Comparison of ENCODE assay signal across 16 mouse cellular contexts in the genomic region with DNA sequence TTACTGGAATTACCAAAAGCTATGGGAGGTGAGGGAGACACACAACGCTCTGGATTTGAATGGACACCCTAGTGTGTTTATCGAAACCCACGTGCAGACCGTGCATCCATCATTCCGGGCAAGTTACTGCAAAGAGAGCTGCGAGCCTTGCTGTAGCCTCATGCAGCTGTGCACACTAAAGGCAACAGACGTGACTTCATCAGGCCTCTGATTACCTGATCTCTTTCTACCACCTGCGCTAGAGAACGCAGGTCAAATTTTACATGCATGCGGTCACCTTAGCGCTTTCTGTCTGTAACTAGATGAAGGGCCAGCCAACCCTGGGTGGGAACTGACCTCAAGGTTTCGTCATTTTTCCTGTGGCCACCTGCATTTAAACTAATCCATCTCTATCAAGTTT.
"Had no signal": no experiment of that assay in that cellular context is flagged by ENCODE, and none has a peak within 500 bp of the region (broad histone marks: within the 10 kb centered on the region; RNA-seq: fewer than 3 reads in every experiment).

No protein-coding gene starts in this region.

- H3K27me3 ChIP-seq: lung, embryonic 15.5 days; megakaryocyte, embryonic 14.5 days; midbrain, embryonic 13.5 days; midbrain, embryonic 15.5 days; neural tube, embryonic 12.5 days had no signal

- H3K36me3 ChIP-seq: lung, embryonic 15.5 days; midbrain, embryonic 13.5 days; midbrain, embryonic 15.5 days; neural tube, embryonic 12.5 days had no signal

- H3K9ac ChIP-seq: liver, postnatal 0 days; lung, embryonic 15.5 days; midbrain, embryonic 13.5 days; midbrain, embryonic 15.5 days; neural tube, embryonic 12.5 days had no signal

- H3K9me3 ChIP-seq: lung, embryonic 15.5 days; midbrain, embryonic 13.5 days; midbrain, embryonic 15.5 days; neural tube, embryonic 12.5 days had no signal

- H3K4me1 ChIP-seq: lung, embryonic 15.5 days; megakaryocyte, embryonic 14.5 days; midbrain, embryonic 15.5 days; neural tube, embryonic 12.5 days had no signal

- ATAC-seq: liver, postnatal 0 days; lung, postnatal 0 days; midbrain, embryonic 13.5 days; midbrain, embryonic 15.5 days had no signal

- H3K4me2 ChIP-seq: lung, embryonic 15.5 days; midbrain, embryonic 11.5 days; midbrain, embryonic 13.5 days; midbrain, embryonic 15.5 days; neural tube, embryonic 12.5 days had no signal

- DNase-seq: liver, postnatal 0 days; lung, adult 2 months; lung, postnatal 14 days; lung, postnatal 36 days; right cerebral cortex, postnatal 14 days; thymus, adult 18-20 months; thymus, postnatal 14 days; thymus, postnatal 36 days had no signal

- H3K4me3 ChIP-seq: lung, embryonic 15.5 days; megakaryocyte, embryonic 14.5 days; midbrain, embryonic 13.5 days; midbrain, embryonic 15.5 days; neural tube, embryonic 12.5 days had no signal

- H3K27ac ChIP-seq: lung, embryonic 15.5 days; macrophage; midbrain, embryonic 13.5 days; midbrain, embryonic 15.5 days; neural tube, embryonic 12.5 days had no signal
